Mouse (Mus musculus): ENCODE results near the gene Slc22a26. TPM values are rescaled to one million over a fixed set of nuclear protein-coding genes. Genes with fewer than 3 reads are reported as not detected.
"Not testable (repeated sequence)": the region's sequence is repeated elsewhere in the genome, so short reads cannot be mapped to it uniquely, and the experiment has no call there.

Slc22a26 gene
- polyA plus RNA-seq (2012; rRNA removed) = not detected in 2 replicates

DNA sequence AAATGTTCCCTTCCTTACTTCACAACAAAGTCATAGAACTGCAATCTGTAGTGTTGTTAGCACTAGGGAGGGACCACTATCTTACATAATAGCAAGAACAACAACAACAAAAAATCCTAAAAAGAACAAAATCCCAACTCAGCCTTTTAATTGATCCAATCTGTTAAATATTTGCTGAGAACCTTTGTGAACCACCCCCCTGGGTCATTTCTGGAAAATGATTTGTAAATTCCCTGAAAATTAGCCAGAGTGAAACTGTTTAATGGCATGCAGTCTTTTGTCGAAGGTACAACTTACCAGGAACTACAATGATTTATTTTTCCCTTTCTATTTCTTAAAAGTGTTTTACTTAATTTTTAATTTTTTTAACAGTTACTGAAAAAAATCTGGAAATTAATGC, at the start of gene Slc22a26:
Slc22a26 (minus strand) TSS at position 97 of the 400 bp plus-strand sequence.
- H3K27ac ChIP-seq (ENCODE audit: insufficient read depth, low read length) = no peak within 1 kb of the TSS
- H3K4me3 ChIP-seq (ENCODE audit: insufficient read depth, low read length) = no peak within 1 kb of the TSS
- H3K4me1 ChIP-seq (ENCODE audit: control insufficient read depth, insufficient read depth, low read length) = no peaks in the 10 kb centered on the region
- TF ChIP-seq POLR2A (IDR thresholded peaks at IDR 0.05; ENCODE audit: extremely low read depth, insufficient read depth, low read length) = no peak
- TF ChIP-seq CTCF (IDR thresholded peaks at IDR 0.05; ENCODE audit: extremely low read depth, insufficient read depth, low read length) = no peak

DNA sequence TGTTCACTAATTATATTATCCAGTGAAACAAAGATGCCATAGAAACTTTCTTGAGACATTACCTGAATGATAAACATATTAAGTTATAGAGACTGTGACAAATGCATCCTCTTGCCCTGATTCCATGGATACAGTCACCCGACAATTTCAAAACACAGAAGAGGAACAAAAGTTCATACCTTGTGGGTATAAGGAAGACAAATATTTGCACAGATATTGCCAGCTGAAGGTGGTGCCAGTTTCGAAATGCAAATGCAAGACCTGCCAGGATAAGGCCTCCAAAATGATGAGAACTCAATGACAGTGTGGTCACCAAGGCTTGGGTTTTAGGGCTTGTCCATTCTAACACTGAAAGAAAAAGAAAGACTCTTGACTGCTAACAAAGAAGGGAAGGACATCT, 27.4 kb upstream of the Slc22a26 start:
- Histone ChIP-seq H3K4me3 (ENCODE audit: insufficient read depth, low read length) (no peak overlapping the region), H3K27ac (ENCODE audit: insufficient read depth, low read length) (no peak overlapping the region), H3K4me1 (ENCODE audit: control insufficient read depth, insufficient read depth, low read length) (no peaks in the 10 kb centered on the region)
- TF ChIP-seq CTCF (IDR thresholded peaks at IDR 0.05; ENCODE audit: extremely low read depth, insufficient read depth, low read length) (no peak), POLR2A (IDR thresholded peaks at IDR 0.05; ENCODE audit: extremely low read depth, insufficient read depth, low read length) (no peak)

DNA sequence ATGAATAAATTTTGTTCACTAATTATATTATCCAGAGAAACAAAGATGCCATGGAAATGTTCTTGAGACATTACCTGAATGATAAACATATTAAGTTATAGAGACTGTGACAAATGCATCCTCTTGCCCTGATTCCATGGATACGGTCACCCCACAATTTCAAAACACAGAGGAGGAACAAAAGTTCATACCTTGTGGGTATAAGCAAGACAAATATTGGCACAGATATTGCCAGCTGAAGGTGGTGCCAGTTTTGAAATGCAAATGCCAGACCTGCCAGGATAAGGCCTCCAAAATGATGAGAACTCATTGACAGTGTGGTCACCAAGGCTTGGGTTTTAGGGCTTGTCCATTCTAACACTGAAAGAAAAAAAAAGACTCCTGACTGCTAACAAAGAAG, 11.9 kb downstream of the Slc22a26 start:
- TF ChIP-seq CTCF (IDR thresholded peaks at IDR 0.05; ENCODE audit: extremely low read depth, insufficient read depth, low read length) (no peak), POLR2A (IDR thresholded peaks at IDR 0.05; ENCODE audit: extremely low read depth, insufficient read depth, low read length) (no peak)

DNA sequence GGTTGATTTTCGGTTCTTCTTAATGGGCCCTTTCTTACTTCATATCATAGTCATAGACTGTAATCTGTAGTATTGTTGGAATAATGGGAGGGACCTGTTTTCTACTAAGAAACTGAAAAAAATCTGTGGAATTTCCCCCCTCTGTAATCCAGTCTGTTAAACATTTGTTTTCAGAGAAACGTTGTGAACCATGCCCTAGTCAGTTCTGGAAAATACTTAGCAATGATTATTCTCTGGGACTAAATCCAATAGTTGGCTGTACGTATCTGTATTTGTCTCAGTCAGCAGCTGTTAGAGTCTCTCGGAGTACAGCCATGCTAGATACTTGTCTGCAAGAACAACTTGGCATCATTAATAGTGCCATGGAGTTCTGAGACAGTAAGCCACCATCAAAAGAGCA, 27.2 kb downstream of the Slc22a26 start:
- Histone ChIP-seq H3K27ac (ENCODE audit: insufficient read depth, low read length) (no peak overlapping the region), H3K4me3 (ENCODE audit: insufficient read depth, low read length) (no peak overlapping the region), H3K4me1 (ENCODE audit: control insufficient read depth, insufficient read depth, low read length) (no peaks in the 10 kb centered on the region)
- TF ChIP-seq POLR2A (IDR thresholded peaks at IDR 0.05; ENCODE audit: extremely low read depth, insufficient read depth, low read length) (no peak), CTCF (IDR thresholded peaks at IDR 0.05; ENCODE audit: extremely low read depth, insufficient read depth, low read length) (no peak)

More for the DNA sequence above, 11.9 kb downstream of the Slc22a26 start:
- Histone ChIP-seq H3K4me3 (ENCODE audit: insufficient read depth, low read length) (no peak overlapping the region), H3K4me1 (ENCODE audit: control insufficient read depth, insufficient read depth, low read length) (no peaks in the 10 kb centered on the region), H3K27ac (ENCODE audit: insufficient read depth, low read length) (no peak overlapping the region)

DNA sequence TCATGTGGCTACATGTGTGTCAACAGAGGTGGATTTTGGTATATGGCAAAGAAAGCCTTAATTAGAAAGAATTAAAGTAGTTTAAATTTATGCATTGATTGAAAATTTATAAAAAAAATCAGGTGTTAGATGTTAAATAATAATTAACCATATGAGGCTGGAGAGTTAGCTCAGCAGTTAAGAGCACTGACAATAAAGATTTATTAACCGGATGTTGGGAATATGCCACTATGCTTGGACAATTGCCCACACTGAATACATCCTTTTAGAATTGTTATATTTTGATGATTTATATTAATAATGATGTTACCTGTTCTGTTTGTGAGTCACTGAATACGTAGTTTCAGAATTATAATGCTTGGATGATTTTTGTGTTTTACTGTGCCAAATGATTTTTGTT, 36.3 kb downstream of the Slc22a26 start:
- Histone ChIP-seq H3K4me3 (ENCODE audit: insufficient read depth, low read length) (no peak overlapping the region), H3K27ac (ENCODE audit: insufficient read depth, low read length) (no peak overlapping the region), H3K4me1 (ENCODE audit: control insufficient read depth, insufficient read depth, low read length) (no peaks in the 10 kb centered on the region)
- TF ChIP-seq CTCF (IDR thresholded peaks at IDR 0.05; ENCODE audit: extremely low read depth, insufficient read depth, low read length) = no peak
- TF ChIP-seq POLR2A (IDR thresholded peaks at IDR 0.05; ENCODE audit: extremely low read depth, insufficient read depth, low read length) = no peak

DNA sequence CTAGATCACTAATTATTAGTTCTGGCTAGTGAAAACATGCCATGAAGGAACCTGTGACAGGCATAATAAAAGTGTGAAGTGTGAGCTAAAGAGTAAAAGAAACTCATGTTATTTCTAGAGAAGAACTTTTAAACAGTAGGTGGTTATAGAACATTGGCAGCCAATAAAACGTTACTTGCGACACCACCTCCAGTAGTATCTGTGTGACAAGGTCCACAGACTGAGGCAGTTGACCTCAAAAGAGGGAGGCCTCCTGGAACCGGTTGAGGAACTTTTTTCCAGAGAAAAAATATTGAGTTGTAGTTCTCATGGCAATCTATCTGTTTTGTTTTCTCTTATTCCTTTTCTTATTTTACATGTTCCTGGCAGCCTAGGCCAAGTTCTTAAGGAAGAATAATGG, 36.9 kb downstream of the Slc22a26 start:
- no peaks in the 10 kb centered on the region for H3K4me1 ChIP-seq (ENCODE audit: control insufficient read depth, insufficient read depth, low read length)
- no peak overlapping the region for H3K4me3 ChIP-seq (ENCODE audit: insufficient read depth, low read length)
- no peak overlapping the region for H3K27ac ChIP-seq (ENCODE audit: insufficient read depth, low read length)
- TF ChIP-seq POLR2A (IDR thresholded peaks at IDR 0.05; ENCODE audit: extremely low read depth, insufficient read depth, low read length) (no peak), CTCF (IDR thresholded peaks at IDR 0.05; ENCODE audit: extremely low read depth, insufficient read depth, low read length) (no peak)

DNA sequence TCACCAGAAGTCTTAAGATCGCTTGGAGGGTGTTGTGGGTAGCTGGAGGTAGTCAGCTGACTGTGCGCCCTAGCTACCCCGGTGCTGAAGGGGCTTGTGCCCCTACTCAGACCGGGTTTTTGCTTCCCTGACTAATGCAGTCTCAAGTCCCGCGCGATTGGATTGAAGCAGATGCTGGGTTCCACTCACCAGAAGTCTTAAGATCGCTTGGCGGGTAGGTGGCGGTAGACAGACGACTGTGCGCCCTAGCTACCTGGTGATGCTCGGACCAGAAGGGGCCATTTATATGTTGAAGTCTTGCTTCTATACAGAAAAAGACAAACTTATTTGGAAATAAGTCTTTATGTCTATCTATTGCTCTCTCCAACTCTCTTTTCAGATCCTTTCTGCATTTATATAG, 49.1 kb downstream of the Slc22a26 start:
- not testable (repeated sequence) for H3K4me3 ChIP-seq (ENCODE audit: insufficient read depth, low read length); H3K27ac ChIP-seq (ENCODE audit: insufficient read depth, low read length); H3K4me1 ChIP-seq (ENCODE audit: control insufficient read depth, insufficient read depth, low read length)

Other genes starting within 250 kb of the Slc22a26 start
- gene Pla2g16, start 245.2 kb downstream of the Slc22a26 start, polyA plus RNA-seq (2012; rRNA removed) = 37.3 and 45.4 TPM in 2 replicates
- gene Lgals12, start 195.5 kb downstream of the Slc22a26 start, polyA plus RNA-seq (2012; rRNA removed) = 0.72 and 0.79 TPM in 2 replicates
- 0.23 TPM in 1 of 2 replicates, not detected in the other for gene Hrasls5, start 190.1 kb downstream of the Slc22a26 start, polyA plus RNA-seq (2012; rRNA removed)
- gene Slc22a19, start 91.4 kb downstream of the Slc22a26 start, polyA plus RNA-seq (2012; rRNA removed) = not detected in 2 replicates
- gene Slc22a27, start 163.4 kb upstream of the Slc22a26 start, polyA plus RNA-seq (2012; rRNA removed) = not detected in 2 replicates

Data from cortical plate, adult 2 months (tissue).